Mouse (Mus musculus): ENCODE results near the gene Olfr419. TPM values are rescaled to one million over a fixed set of nuclear protein-coding genes. Genes with fewer than 3 reads are reported as not detected.

Gene Olfr419
- polyA plus RNA-seq, 1 experiment = not detected

DNA sequence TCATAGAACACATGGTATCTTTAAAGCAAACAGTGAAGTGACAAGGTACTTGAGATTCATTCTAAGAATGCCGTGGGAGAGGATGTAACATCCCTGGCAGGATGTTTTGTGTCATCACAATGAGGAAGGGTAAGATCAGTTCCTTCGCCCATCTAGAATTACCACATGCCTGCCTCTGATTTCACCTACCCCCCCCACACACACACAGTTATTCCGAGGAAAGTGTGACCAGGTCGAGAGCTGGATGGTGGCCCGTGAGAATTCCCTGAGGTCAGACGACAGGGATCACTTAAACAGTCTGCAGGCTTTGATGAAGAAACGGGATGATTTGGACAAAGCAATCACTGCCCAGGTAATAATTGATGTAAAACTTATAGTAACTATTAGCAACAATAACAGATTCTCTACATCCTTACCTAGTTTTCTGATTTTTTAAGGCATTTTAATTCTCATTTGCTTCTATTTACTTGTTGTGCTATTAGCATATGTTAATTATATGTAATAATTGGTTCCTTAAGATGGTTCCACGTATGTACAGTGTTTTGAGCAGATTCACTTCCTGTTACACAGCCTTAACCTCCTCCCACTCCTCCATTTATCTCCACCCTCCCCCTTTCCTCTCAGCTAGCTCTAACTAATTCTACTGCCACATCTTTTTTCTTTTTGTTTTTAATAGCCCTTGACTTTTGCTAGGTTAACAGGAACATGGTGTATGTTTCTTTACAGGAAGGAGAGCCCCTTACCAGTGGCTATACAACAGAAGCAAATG lies 36.4 kb downstream of the Olfr419 start:
- no peak overlapping the region for H3K4me3 ChIP-seq (replicated peaks; ENCODE audit: extremely low read depth, low read depth, low read length)
- 55% methylated on average over 8 of the region's 8 CpGs for WGBS
- TF ChIP-seq CTCF (IDR thresholded peaks at IDR 0.05; ENCODE audit: insufficient read depth, low read length) = no peak
- H3K4me1 ChIP-seq (ENCODE audit: control insufficient read depth, insufficient read depth, low read length) = no peaks in the 10 kb centered on the region
- no peak for DNase-seq

DNA sequence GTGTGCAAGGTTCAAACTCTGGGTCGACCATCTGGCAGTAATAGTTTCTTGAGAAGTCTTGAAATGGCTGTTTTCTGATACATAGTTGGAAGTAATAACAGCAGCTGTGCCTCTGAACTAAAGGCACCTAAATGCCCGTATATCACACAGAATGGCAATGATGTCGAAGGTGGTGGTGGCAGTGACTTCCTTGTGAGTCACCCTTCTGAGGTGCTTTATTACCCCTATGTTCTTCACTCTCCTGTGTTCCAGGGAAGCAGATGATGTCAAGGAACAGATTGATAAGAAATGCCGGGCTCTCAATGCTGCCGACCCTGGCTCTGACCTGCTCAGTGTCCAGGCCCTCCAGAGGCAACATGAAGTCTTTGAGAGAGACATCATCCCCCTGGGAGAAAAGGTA lies 39.6 kb downstream of the Olfr419 start:
- H3K4me1 ChIP-seq (ENCODE audit: control insufficient read depth, insufficient read depth, low read length) = no peaks in the 10 kb centered on the region
- TF ChIP-seq CTCF (IDR thresholded peaks at IDR 0.05; ENCODE audit: insufficient read depth, low read length) = no peak
- TF ChIP-seq POLR2A (IDR thresholded peaks at IDR 0.05; ENCODE audit: borderline replicate concordance, extremely low read depth, low read depth, low read length) = no peak
- no peak overlapping the region for H3K4me3 ChIP-seq (replicated peaks; ENCODE audit: extremely low read depth, low read depth, low read length)
- no peak for DNase-seq
- 71% methylated on average over 5 of the region's 5 CpGs for WGBS

DNA sequence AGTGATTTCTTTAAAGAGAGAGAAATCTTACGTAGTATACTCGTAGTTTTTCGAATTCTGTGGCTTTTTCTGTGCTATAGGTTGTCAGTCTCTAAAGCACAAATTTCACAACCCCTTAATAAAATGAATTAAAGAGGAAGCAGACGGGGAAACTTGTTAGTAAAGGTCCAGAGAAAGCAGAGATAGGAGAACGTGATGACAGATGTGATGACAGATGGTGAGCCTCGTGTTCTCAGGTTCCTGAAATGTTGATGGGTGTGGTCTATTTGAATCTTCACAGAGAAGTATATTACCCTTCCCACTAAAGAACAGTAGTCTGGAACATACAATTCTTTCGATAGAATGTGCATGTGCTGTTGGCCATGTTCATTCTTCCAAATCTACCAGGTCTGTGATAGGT lies 47.2 kb downstream of the Olfr419 start:
- TF ChIP-seq POLR2A (IDR thresholded peaks at IDR 0.05; ENCODE audit: borderline replicate concordance, extremely low read depth, low read depth, low read length) (no peak), CTCF (IDR thresholded peaks at IDR 0.05; ENCODE audit: insufficient read depth, low read length) (no peak)
- DNase-seq = no peak
- Histone ChIP-seq H3K4me3 (replicated peaks; ENCODE audit: extremely low read depth, low read depth, low read length) (no peak overlapping the region), H3K4me1 (ENCODE audit: control insufficient read depth, insufficient read depth, low read length) (no peaks in the 10 kb centered on the region)
- 49% methylated on average over 7 of the region's 7 CpGs for WGBS

Other genes with a start within 250 kb of the Olfr419 start
- 0.80 and 0.89 TPM in 2 replicates for gene Ifi205, start 220.3 kb downstream of the Olfr419 start, polyA plus RNA-seq (2012; rRNA removed)
- gene Olfr433, start 211.4 kb downstream of the Olfr419 start, polyA plus RNA-seq (2012; rRNA removed) = 0.08 and 0.34 TPM in 2 replicates
- gene Olfr432, start 202.9 kb downstream of the Olfr419 start, polyA plus RNA-seq (2012; rRNA removed) = 0.69 TPM in 1 of 2 replicates, not detected in the other
- gene Olfr430, start 185.5 kb downstream of the Olfr419 start, polyA plus RNA-seq (2012; rRNA removed) = not detected in 2 replicates
- gene Olfr429, start 167.7 kb downstream of the Olfr419 start, polyA plus RNA-seq (2012; rRNA removed) = not detected in 2 replicates
- not detected in 2 replicates for gene Olfr427, start 155.2 kb downstream of the Olfr419 start, polyA plus RNA-seq (2012; rRNA removed)
- gene Olfr231, start 130.9 kb downstream of the Olfr419 start, polyA plus RNA-seq (2012; rRNA removed) = not detected in 2 replicates
- gene Olfr424, start 120.5 kb downstream of the Olfr419 start, polyA plus RNA-seq (2012; rRNA removed) = not detected in 2 replicates
- not detected in 2 replicates for gene Olfr420, start 96.4 kb downstream of the Olfr419 start, polyA plus RNA-seq (2012; rRNA removed)
- 0.07 and 0.09 TPM in 2 replicates for gene Spta1, start 79.3 kb downstream of the Olfr419 start, polyA plus RNA-seq (2012; rRNA removed)
- gene Mptx1, start 78.5 kb upstream of the Olfr419 start, polyA plus RNA-seq (2012; rRNA removed) = 1.2 TPM in 1 of 2 replicates, not detected in the other
- not detected in 2 replicates for gene Olfr417, start 113.1 kb upstream of the Olfr419 start, polyA plus RNA-seq (2012; rRNA removed)
- not detected in 2 replicates for gene Olfr248, start 139.0 kb upstream of the Olfr419 start, polyA plus RNA-seq (2012; rRNA removed)
- not detected in 2 replicates for gene Olfr414, start 172.0 kb upstream of the Olfr419 start, polyA plus RNA-seq (2012; rRNA removed)
- not detected in 2 replicates for gene Olfr220, start 190.0 kb upstream of the Olfr419 start, polyA plus RNA-seq (2012; rRNA removed)
- 0.08 and 0.17 TPM in 2 replicates for gene Fmn2, start 249.8 kb upstream of the Olfr419 start, polyA plus RNA-seq (2012; rRNA removed)

Data from lung, adult 2 months (tissue).